Mouse (Mus musculus) erythroblast, embryonic 14.5 days (primary cell): ENCODE results near the gene Tbx21.

Experiments used
- GATA1 ChIP-seq: IDR thresholded peaks from 2 replicates; pipeline ENCODE4 v1.6.1; 2012; ENCODE audit warnings: low read length, inconsistent platforms, mixed read lengths
- TAL1 ChIP-seq: IDR thresholded peaks from 3 replicates; pipeline ENCODE4 v1.6.1; 2012; ENCODE audit warnings: low read length, inconsistent platforms, mixed read lengths

- TF ChIP-seq TAL1 (no peak), GATA1 (no peak)
Observed at GRCm38 (mm10) chr11:97082977-97083376, 32.2 kb downstream of the Tbx21 start.
